ENCODE assay signal across 9 mouse cellular contexts in the genomic region with DNA sequence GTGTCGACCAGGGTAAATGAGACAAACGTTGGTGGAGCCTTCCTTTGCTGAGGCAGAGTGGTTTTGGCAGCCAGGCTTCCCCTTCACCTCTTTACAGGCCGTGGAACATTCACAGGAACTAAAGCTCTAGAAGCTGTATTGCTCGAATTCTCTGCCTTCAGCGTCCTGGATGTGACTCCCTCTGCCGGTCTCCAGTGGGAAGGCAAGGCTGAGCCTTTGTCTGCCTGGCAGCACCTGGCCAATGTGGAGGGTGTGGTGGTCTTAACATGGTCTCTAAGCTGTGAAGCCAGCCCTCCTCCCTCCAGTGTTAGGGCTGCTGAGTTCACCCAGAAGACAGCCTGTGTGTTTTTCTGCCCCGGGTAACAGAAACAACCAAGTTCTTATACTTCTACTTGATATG. TPM values are rescaled to one million over a fixed set of nuclear protein-coding genes. Genes with fewer than 3 reads are reported as not detected.
A peak's percentile ranks its signal among the peaks of the same experiment; 100 is the strongest.
DNase-seq lines count a peak whose midpoint lies in the region; ATAC-seq and TF ChIP-seq lines count a peak whose summit lies in the region.
"Had no signal": no experiment of that assay in that cellular context is flagged by ENCODE, and none has a peak within 500 bp of the region (broad histone marks: within the 10 kb centered on the region; RNA-seq: fewer than 3 reads in every experiment).

No protein-coding gene starts in this region.

- no peaks in the 10 kb centered on the region for H3K9me3 ChIP-seq in stomach, postnatal 0 days (ENCODE audit: control insufficient read depth, low read length)
- H3K9me3 ChIP-seq: neural tube, embryonic 12.5 days had no signal

- H3K36me3 ChIP-seq in heart, adult 2 months (ENCODE audit: control insufficient read depth, insufficient read depth, low read length) = no peaks in the 10 kb centered on the region
- no peaks in the 10 kb centered on the region for H3K36me3 ChIP-seq in stomach, postnatal 0 days (ENCODE audit: control insufficient read depth, insufficient read depth, low read length)
- H3K36me3 ChIP-seq: neural tube, embryonic 12.5 days had no signal

- H3K4me2 ChIP-seq in stomach, postnatal 0 days (replicated peaks; ENCODE audit: low read depth) = no peak overlapping the region
- H3K4me2 ChIP-seq: neural tube, embryonic 12.5 days had no signal

- ATAC-seq in megakaryocyte, adult 5-6 weeks (ENCODE audit: poor library complexity, severe bottlenecking) = peak; percentile 71
- no peak for ATAC-seq in stomach, postnatal 0 days (ENCODE audit: low FRiP score, low TSS enrichment)

- no peak overlapping the region for H3K27ac ChIP-seq in heart, adult 2 months
- H3K27ac ChIP-seq in cortical plate, adult 2 months (ENCODE audit: insufficient read depth, low read length) = no peak overlapping the region
- no peak overlapping the region for H3K27ac ChIP-seq in left cerebral cortex, adult 2 months
- no peak overlapping the region for H3K27ac ChIP-seq in stomach, postnatal 0 days (replicated peaks)
- H3K27ac ChIP-seq: neural tube, embryonic 12.5 days had no signal

- no peaks in the 10 kb centered on the region for H3K79me2 ChIP-seq in heart, adult 2 months (replicated peaks; ENCODE audit: control insufficient read depth, insufficient read depth, low read length)

- H3K9ac ChIP-seq in heart, adult 2 months (ENCODE audit: low read depth, low read length) = no peak overlapping the region
- no peak overlapping the region for H3K9ac ChIP-seq in stomach, postnatal 0 days (ENCODE audit: low read length)
- H3K9ac ChIP-seq: neural tube, embryonic 12.5 days had no signal

- no peaks in the 10 kb centered on the region for H3K4me1 ChIP-seq in heart, adult 2 months (ENCODE audit: control insufficient read depth, insufficient read depth, low read length)
- no peaks in the 10 kb centered on the region for H3K4me1 ChIP-seq in cortical plate, adult 2 months (ENCODE audit: control insufficient read depth, insufficient read depth, low read length)
- H3K4me1 ChIP-seq in stomach, postnatal 0 days (replicated peaks; ENCODE audit: control insufficient read depth, insufficient read depth) = no peaks in the 10 kb centered on the region

- TF ChIP-seq POLR2A in heart, adult 2 months (IDR thresholded peaks at IDR 0.05; ENCODE audit: insufficient read depth, low read depth, low read length) = no peak
- TF ChIP-seq POLR2A in cortical plate, adult 2 months (IDR thresholded peaks at IDR 0.05; ENCODE audit: extremely low read depth, insufficient read depth, low read length) = no peak

- 15% methylated on average over 7 of the region's 7 CpGs for whole genome bisulfite sequencing in heart, adult 2 months
- 29% methylated on average over 7 of the region's 7 CpGs for WGBS in stomach, postnatal 0 days

- TF ChIP-seq CTCF in heart, adult 2 months (IDR thresholded peaks at IDR 0.05) = peak; percentile 89
- TF ChIP-seq CTCF in cortical plate, adult 2 months (IDR thresholded peaks at IDR 0.05; ENCODE audit: extremely low read depth, insufficient read depth, low read length) = peak; percentile 72
- TF ChIP-seq CTCF in left cerebral cortex, adult 2 months (IDR thresholded peaks at IDR 0.05) = peak; percentile 79
- peak; percentile 82 for TF ChIP-seq CTCF in stomach, postnatal 0 days (IDR thresholded peaks at IDR 0.05; ENCODE audit: low read depth)

- no peak for TF ChIP-seq EP300 in heart, adult 2 months (IDR thresholded peaks at IDR 0.05; ENCODE audit: insufficient read depth, low read depth, low read length)
- TF ChIP-seq EP300 in stomach, postnatal 0 days (optimal IDR thresholded peaks at IDR 0.05) = no peak

- DNase-seq in heart, adult 2 months = peak; percentile 44 to 64
- DNase-seq in heart, postnatal 25 days (ENCODE audit: low spot score) = no peak
- DNase-seq in R1 (ENCODE audit: low read depth, low spot score) = peak; percentile 65
- DNase-seq in heart, postnatal 10 days = peak; percentile 68 to 79
- peak; percentile 51 to 60 for DNase-seq in left cerebral cortex, adult 2 months (ENCODE audit: extremely low spot score in 1 of 2, low spot score in 2 of 2)
- DNase-seq in stomach, postnatal 0 days (ENCODE audit: low spot score) = peak; percentile 54

- no peaks in the 10 kb centered on the region for H3K27me3 ChIP-seq in heart, adult 2 months (ENCODE audit: control insufficient read depth, insufficient read depth, low read length)
- no peaks in the 10 kb centered on the region for H3K27me3 ChIP-seq in stomach, postnatal 0 days (ENCODE audit: control insufficient read depth, insufficient read depth, low read length)
- H3K27me3 ChIP-seq: neural tube, embryonic 12.5 days had no signal

- intact Hi-C loops in heart, adult 2 months (cut with DNase I) = loop anchor here (2.0 kb wide), 1 partner anchor 143 kb away; no protein-coding TSS in a partner anchor
- intact Hi-C loops in heart, postnatal 25 days (cut with DNase I) = loop anchor here (1.0 kb wide), 1 partner anchor 143 kb away; no protein-coding TSS in a partner anchor
- intact Hi-C loops in heart, postnatal 10 days (cut with DNase I) = loop anchor here (1.0 to 5.0 kb wide), 2 partner anchors 143 to 187 kb away; no protein-coding TSS in a partner anchor
- intact Hi-C loops in left cerebral cortex, adult 2 months (cut with DNase I) = loop anchor here (1.0 kb wide), 1 partner anchor 143 kb away; no protein-coding TSS in a partner anchor

- no peak overlapping the region for H3K4me3 ChIP-seq in heart, adult 2 months
- H3K4me3 ChIP-seq in cortical plate, adult 2 months (ENCODE audit: insufficient read depth, low read length) = no peak overlapping the region
- H3K4me3 ChIP-seq in left cerebral cortex, adult 2 months = no peak overlapping the region
- H3K4me3 ChIP-seq in stomach, postnatal 0 days (ENCODE audit: low read depth, low read length) = no peak overlapping the region
- H3K4me3 ChIP-seq: neural tube, embryonic 12.5 days had no signal

RNA-seq across cellular contexts. Expression of gene Fam163a, which starts 24.6 kb away (rescaled TPM):
- not detected for total RNA-seq in heart, adult 2 months (2021)
- polyA plus RNA-seq in heart, adult 2 months (2012; rRNA removed) = 0.09 and 0.23 TPM in 2 replicates
- under 1 TPM in 1 of 2 experiments, not detected in 1; 0.06 TPM for total RNA-seq in heart, postnatal 25 days (2021)
- 5.9 and 6.2 TPM in 2 replicates for polyA plus RNA-seq in cortical plate, adult 2 months (2012; rRNA removed)
- under 1 TPM; 0.17 TPM for total RNA-seq in heart, postnatal 10 days (2021)
- 1 to 10 TPM; 8.0 to 8.4 TPM for total RNA-seq in left cerebral cortex, adult 2 months (2021)
- not detected in 2 replicates for total RNA-seq in megakaryocyte, adult 5-6 weeks (2015)
- total RNA-seq in megakaryocyte, adult 5-6 weeks (2017) = not detected in 2 replicates
- 1.2 and 1.5 TPM in 2 replicates for polyA plus RNA-seq in stomach, postnatal 0 days (2015; fragmentation: Nextera tagmentation; extraction: Ambion mirVana)

Comparison
In these comparisons a context has a peak if more than half of its experiments do, and no peak if none do; other contexts are left out.
1. RNA of gene Fam163a, which starts 24.6 kb away (total RNA-seq): 8.0 to 8.4 TPM in left cerebral cortex, adult 2 months; 0.17 TPM in heart, postnatal 10 days, 0.06 TPM in heart, postnatal 25 days, not detected in heart, adult 2 months and not detected in megakaryocyte, adult 5-6 weeks; every median in the first group is over 4 times any median in the second.
2. Peak in every context shown above with its lines, with median percentiles within 50 percentile points of each other: CTCF ChIP-seq.